Mouse (Mus musculus) heart, postnatal 0 days (tissue): ENCODE results near the gene Rnf38.

Source experiments
- CTCF ChIP-seq: IDR thresholded peaks from 2 replicates; pipeline ENCODE4 v1.5.1; 2016; ENCODE audit warnings: antibody characterized with exemption, control low read depth, low read depth
- EP300 ChIP-seq: IDR thresholded peaks from 2 replicates; pipeline ENCODE4 v1.6.1; 2016; ENCODE audit warnings: antibody characterized with exemption, low read depth

- TF ChIP-seq CTCF (no peak), EP300 (no peak)
These were observed 46.2 kb downstream of the Rnf38 start for GRCm38 (mm10) chr4:44187431-44187830.
